Mouse (Mus musculus) erythroblast, embryonic 14.5 days (primary cell): ENCODE results near the gene Zfp992.
"Not testable (repeated sequence)": the region's sequence is repeated elsewhere in the genome, so short reads cannot be mapped to it uniquely, and the experiment has no call there.

Source experiments
- GATA1 ChIP-seq: IDR thresholded peaks from 2 replicates; pipeline ENCODE4 v1.6.1; 2012; ENCODE audit warnings: low read length, inconsistent platforms, mixed read lengths
- TAL1 ChIP-seq: IDR thresholded peaks from 3 replicates; pipeline ENCODE4 v1.6.1; 2012; ENCODE audit warnings: low read length, inconsistent platforms, mixed read lengths

DNA sequence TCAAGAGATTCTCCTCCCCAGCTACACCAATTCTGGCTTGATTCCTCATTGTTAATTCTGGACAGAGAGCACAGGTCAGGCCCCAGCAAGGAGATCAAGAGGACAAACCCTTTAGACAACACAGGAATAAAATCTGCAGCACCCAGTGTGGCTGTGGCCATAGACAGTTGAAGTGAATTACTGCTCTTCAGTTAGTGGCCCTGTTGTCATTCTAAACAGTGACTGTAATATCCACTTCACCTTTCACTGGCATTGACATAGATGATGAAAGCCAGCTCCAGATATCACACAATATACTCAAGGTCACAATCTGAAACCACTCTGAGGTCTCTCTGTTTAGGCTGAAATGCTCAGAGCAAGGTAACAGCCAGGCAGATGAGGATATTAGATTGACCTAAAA is 3.7 kb upstream of the Zfp992 start:
- not testable (repeated sequence) for TF ChIP-seq GATA1, TAL1
